Mouse (Mus musculus) E14TG2a.4 (cell line): Measurements from ENCODE around the gene Aurka.

ENCODE experiments used
- CTCF ChIP-seq: conservative IDR thresholded peaks from 2 replicates; pipeline ENCODE4 v1.5.1; 2014; ENCODE audit warnings: low read length
- POU5F1 ChIP-seq: IDR thresholded peaks from 2 replicates; pipeline ENCODE4 v1.6.1; 2014; ENCODE audit warnings: low read length, borderline replicate concordance

DNA sequence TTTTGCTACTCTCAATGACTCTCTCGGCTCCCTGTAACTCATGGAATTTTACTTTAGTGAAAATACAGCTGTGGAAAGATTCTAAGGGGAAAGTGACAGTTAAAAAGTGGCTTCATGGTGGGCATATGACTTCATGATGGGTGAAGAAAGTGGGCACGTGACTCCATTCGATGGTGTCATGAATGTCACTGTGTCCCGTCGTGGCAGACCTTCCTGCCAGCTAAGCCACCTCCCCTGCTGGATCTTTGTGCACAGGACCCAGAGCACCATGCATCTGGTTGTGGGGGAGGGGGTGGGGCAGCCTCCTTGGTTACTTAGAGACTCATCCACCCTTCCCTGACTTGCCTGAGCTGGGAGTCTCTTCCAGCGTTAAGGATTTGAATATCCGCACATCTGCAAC, 33.9 kb upstream of the Aurka start:
- no peak for TF ChIP-seq CTCF
- TF ChIP-seq POU5F1 = no peak
